Mouse (Mus musculus): Measurements from ENCODE around the gene Scg5.

- TF ChIP-seq CTCF (conservative IDR thresholded peaks at IDR 0.05; ENCODE audit: low read length), result no peak
- TF ChIP-seq NANOG (IDR thresholded peaks at IDR 0.05; ENCODE audit: borderline replicate concordance, low read length), result no peak
- no peak for TF ChIP-seq POU5F1 (IDR thresholded peaks at IDR 0.05; ENCODE audit: borderline replicate concordance, low read length)
Measured at GRCm38 (mm10) chr2:113845081-113845480, 16.2 kb upstream of the Scg5 start.
